Mouse (Mus musculus) liver, embryonic 15.5 days (tissue): ENCODE data around the gene Gm10024. TPM values are rescaled to one million over a fixed set of nuclear protein-coding genes. Genes with fewer than 3 reads are reported as not detected.
"Not testable (repeated sequence)": the region's sequence is repeated elsewhere in the genome, so short reads cannot be mapped to it uniquely, and the experiment has no call there.

ENCODE experiments used
- ATAC-seq: fragments of 200-750 bp; cut with Nextera tagmentation; 2 replicates; pipeline ENCODE4 v1.8.0; 2017; ENCODE audit warnings: moderate number of reproducible peaks, mild to moderate bottlenecking, moderate library complexity; ENCODE audit not compliant: insufficient read depth
- H3K27ac ChIP-seq: fragments of 300-500 bp; sonication (generic); replicated peaks from 2 replicates; pipeline ENCODE4 v1.5.1; 2015; ENCODE audit warnings: mild to moderate bottlenecking, inconsistent platforms
- H3K27me3 ChIP-seq: fragments of 300-500 bp; sonication (generic); 2 replicates; pipeline ENCODE4 v1.6.1; 2015; ENCODE audit warnings: mild to moderate bottlenecking, inconsistent platforms
- H3K36me3 ChIP-seq: fragments of 300-500 bp; sonication (generic); replicated peaks from 2 replicates; pipeline ENCODE4 v1.6.1; 2015; ENCODE audit warnings: moderate library complexity, mild to moderate bottlenecking, inconsistent platforms
- H3K4me1 ChIP-seq: fragments of 300-500 bp; sonication (generic); replicated peaks from 2 replicates; pipeline ENCODE4 v1.6.1; 2015; ENCODE audit warnings: inconsistent platforms
- H3K4me2 ChIP-seq: fragments of 300-500 bp; sonication (generic); 2 replicates; pipeline ENCODE4 v1.6.1; 2015; ENCODE audit warnings: moderate library complexity, mild to moderate bottlenecking, inconsistent platforms
- H3K4me3 ChIP-seq: fragments of 300-500 bp; sonication (generic); replicated peaks from 2 replicates; pipeline ENCODE4 v1.5.1; 2015; ENCODE audit warnings: mild to moderate bottlenecking, inconsistent platforms
- H3K9ac ChIP-seq: fragments of 300-500 bp; sonication (generic); 2 replicates; pipeline ENCODE4 v1.6.1; 2015; ENCODE audit warnings: moderate library complexity, mild to moderate bottlenecking, inconsistent platforms
- H3K9me3 ChIP-seq: fragments of 300-500 bp; sonication (generic); replicated peaks from 2 replicates; pipeline ENCODE4 v1.6.1; 2016; ENCODE audit warnings: inconsistent platforms
- WGBS: fragments of 180-500 bp; shearing (Covaris S2); methylation state at CpG from one replicate; pipeline ENCODE4 v1.1.7; 2015; ENCODE audit warnings: mixed read lengths; ENCODE audit not compliant: insufficient replicate concordance; 5-methylcytosine and 5-hydroxymethylcytosine counted together
- polyA plus RNA-seq: library from polyadenylated mRNA; unstranded; fragments of >200 nt; fragmentation: Nextera tagmentation; extraction: Ambion mirVana; gene quantifications from 2 replicates; pipeline ENCODE4 v1.2.1, GENCODE M21; 2015

Gm10024 gene
- polyA plus RNA-seq, 1 experiment from 2014 or later = not detected

DNA sequence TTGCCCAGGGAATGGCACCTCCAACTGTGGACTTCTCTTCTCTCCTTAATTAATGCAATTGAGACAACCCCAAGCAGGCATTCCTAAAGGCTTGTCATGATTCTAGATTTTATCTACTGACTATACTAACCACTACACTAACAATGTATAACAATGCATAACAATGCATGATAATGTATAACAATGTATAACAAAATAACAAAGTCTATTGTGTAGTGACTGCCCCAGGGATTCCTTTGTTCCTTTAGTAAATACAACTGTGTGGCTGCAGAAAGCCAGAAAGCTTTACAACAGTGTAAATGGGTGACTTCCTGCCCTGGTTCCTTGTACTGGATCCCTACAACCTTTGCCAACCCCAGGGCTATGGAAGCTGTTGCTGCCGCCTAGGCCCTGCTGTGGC, 24.7 kb downstream of the Gm10024 start:
- Histone ChIP-seq H3K27ac (no peak overlapping the region), H3K4me3 (no peak overlapping the region), H3K27me3 (no peaks in the 10 kb centered on the region), H3K36me3 (no peaks in the 10 kb centered on the region), H3K9ac (no peak overlapping the region), H3K4me2 (no peak overlapping the region), H3K9me3 (no peaks in the 10 kb centered on the region), H3K4me1 (no peaks in the 10 kb centered on the region)
- no peak for ATAC-seq
- WGBS = 60% methylated on average over 1 of the region's 1 CpGs

DNA sequence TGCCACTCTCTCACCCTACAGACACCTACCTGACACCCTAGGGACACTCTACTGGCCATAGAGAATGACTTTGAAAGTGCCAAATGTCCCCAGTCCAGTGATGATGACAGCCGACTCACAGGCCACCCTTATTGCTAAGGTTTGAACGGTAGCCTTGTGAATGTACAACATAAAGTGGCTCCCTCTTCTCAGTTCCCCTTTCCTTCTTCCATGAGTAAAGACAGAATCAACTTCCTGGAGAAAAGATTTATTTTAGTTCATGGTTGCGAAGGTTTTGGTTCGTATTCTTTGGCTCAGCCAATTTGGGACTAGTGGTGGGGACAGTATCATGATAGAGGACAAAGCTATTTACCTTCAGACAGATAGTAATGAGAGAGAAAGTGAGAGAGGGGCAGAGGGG, 27.7 kb downstream of the Gm10024 start:
- Histone ChIP-seq H3K27ac (no peak overlapping the region), H3K4me2 (no peak overlapping the region), H3K36me3 (no peaks in the 10 kb centered on the region), H3K9ac (no peak overlapping the region), H3K9me3 (no peaks in the 10 kb centered on the region), H3K4me3 (no peak overlapping the region), H3K27me3 (no peaks in the 10 kb centered on the region), H3K4me1 (no peaks in the 10 kb centered on the region)
- ATAC-seq = no peak
- 53% methylated on average over 4 of the region's 4 CpGs for WGBS

DNA sequence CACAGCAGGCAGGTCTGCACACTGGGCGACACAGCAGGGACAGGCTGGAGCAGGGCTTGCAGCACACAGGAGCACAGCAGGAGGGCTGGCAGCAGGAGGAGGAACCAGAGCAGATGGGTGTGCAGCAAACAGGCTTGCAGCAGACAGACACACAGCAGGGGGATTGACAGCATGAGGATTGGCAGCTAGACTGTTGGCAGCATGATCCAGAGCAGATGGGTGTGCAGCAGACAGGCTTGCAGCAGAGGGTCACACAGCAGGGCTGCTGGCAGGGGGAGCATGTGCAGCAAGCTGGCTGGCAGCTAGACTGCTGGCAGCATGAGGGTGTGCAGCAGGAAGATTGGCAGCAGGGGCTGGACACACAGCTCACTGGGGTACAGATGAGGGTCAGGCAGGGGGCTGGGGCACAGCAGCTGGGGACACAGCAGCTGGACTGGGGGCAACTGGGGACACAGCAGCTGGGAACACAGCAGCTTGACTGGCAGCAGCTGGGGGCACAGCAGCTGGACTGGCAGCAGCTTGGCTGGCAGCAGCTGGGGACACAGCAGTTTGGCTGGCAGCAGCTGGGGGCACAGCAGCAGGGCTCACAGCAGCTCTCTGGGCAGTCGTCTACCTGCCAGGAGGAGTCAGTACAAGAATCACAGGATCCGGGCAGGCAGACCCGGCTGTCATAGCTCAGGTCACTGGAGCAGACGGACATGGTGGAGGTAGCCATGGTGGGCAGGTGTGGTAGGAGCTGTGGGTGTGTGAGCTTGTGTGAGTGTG, 30.8 kb downstream of the Gm10024 start, which contains the start of gene Gm18596:
Gm18596 (minus strand) TSS at position 715 of the 765 bp plus-strand sequence.
- 48% methylated on average over 5 of the region's 5 CpGs for WGBS
- not testable (repeated sequence) for H3K27me3 ChIP-seq, H3K9me3 ChIP-seq, H3K27ac ChIP-seq, H3K9ac ChIP-seq, H3K4me2 ChIP-seq, H3K4me3 ChIP-seq, H3K4me1 ChIP-seq, H3K36me3 ChIP-seq, ATAC-seq

DNA sequence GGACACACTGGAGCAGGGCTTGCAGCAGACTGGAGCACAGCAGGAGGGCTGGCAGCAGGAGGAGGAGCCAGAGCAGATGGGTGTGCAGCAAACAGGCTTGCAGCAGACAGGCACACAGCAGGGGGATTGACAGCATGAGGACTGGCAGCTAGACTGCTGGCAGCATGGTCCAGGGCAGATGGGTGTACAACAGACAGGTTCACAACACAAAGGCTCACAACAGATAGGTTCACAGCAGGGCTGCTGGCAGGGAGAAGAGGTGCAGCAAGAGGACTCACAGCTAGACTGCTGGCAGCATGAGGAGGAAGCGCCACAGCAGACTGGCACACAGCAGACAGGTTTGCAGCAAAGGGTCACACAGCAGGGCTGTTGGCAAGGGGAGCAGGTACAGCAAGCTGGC, 39.4 kb downstream of the Gm10024 start:
- not testable (repeated sequence) for H3K4me1 ChIP-seq, H3K4me3 ChIP-seq, H3K9ac ChIP-seq, H3K27me3 ChIP-seq, H3K9me3 ChIP-seq, H3K27ac ChIP-seq, H3K36me3 ChIP-seq, ATAC-seq, H3K4me2 ChIP-seq
- WGBS = 67% methylated on average over 1 of the region's 1 CpGs

DNA sequence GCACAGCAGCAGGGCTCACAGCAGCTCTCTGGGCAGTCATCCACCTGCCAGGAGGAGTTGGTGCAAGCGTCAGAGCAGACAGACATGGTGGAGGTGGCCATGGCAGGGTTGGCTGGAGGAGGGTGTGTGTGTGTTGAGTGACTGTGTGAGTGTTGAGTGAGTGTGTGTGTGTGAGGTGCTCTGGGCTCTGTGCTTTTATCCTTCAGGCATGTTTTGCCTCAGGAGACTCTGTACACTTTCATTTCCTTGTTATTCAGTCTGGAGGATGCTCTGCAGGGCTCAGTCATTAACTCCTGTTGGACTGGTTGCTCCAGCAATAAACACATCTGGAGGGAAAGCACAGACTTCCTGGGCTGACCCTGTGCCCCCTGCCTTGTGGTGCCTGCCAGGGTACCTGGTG, 40.0 kb downstream of the Gm10024 start, which contains the start of gene Gm9736:
Gm9736 (minus strand) TSS at position 101 of the 400 bp plus-strand sequence.
- not testable (repeated sequence) for H3K36me3 ChIP-seq, H3K27me3 ChIP-seq, H3K4me2 ChIP-seq, ATAC-seq, H3K4me3 ChIP-seq, H3K9ac ChIP-seq, H3K27ac ChIP-seq, H3K4me1 ChIP-seq, H3K9me3 ChIP-seq
- WGBS = 55% methylated on average over 1 of the region's 1 CpGs

DNA sequence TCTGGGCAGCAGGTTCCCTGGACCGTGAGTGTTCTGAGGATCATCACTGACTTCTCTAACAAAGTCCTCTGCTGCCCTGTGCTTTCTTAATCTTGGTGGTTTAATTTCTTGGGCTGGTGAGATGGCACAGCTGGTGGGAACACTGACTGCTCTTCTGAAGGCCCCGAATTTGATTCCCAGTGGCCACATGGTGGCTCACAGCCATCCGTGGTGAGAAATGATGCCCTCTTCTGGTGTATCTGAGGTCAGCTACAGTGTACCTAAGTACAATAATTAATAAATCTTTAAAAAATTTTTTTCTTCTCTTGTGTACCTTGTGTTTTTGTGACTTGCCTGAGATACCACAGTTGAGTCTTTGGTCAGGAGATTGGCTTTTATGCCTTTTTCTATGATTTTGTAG, 41.1 kb downstream of the Gm10024 start:
- not testable (repeated sequence) for H3K27me3 ChIP-seq, H3K4me1 ChIP-seq, H3K9ac ChIP-seq, H3K4me3 ChIP-seq, H3K36me3 ChIP-seq, ATAC-seq, H3K9me3 ChIP-seq, H3K4me2 ChIP-seq, H3K27ac ChIP-seq
- 37% methylated on average over 3 of the region's 3 CpGs for WGBS

DNA sequence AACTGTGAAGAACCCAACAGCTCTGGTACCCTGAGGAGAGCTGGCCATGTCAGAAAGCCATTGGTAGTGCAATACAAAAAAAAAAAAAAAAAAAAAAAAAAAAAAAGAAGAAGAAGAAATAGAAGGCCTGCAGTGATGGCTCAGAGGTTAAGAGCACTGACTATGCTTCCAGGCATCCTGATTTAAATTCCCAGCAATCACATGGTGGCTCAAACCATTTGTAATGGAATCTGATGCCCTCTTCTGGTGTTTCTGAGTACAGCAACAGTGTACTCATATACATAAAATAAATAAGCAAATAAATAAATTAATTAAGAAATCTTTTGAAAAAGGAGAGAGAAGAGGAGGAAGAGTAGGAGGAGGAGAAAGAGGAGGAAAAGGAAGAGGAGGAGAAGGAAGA, 42.2 kb downstream of the Gm10024 start:
- H3K36me3 ChIP-seq = no peaks in the 10 kb centered on the region
- no peak overlapping the region for H3K9ac ChIP-seq
- no peak overlapping the region for H3K27ac ChIP-seq
- no peaks in the 10 kb centered on the region for H3K27me3 ChIP-seq
- H3K4me1 ChIP-seq = no peaks in the 10 kb centered on the region
- H3K9me3 ChIP-seq = no peaks in the 10 kb centered on the region
- H3K4me3 ChIP-seq = no peak overlapping the region
- H3K4me2 ChIP-seq = no peak overlapping the region
- no peak for ATAC-seq

DNA sequence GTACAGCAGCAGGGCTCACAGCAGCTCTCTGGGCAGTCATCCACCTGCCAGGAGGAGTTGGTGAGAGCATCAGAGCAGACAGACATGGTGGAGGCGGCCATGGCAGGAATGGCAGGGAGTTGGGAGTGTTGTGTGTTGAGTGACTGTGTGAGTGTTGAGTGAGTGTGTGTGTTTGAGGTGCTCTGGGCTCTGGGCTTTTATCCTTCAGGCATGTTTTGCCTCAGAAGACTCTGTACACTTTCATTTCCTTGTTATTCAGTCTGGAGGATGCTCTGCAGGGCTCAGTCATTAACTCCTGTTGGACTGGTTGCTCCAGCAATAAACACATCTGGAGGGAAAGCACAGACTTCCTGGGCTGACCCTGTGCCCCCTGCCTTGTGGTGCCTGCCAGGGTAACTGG, 48.3 kb downstream of the Gm10024 start, which contains the start of gene Gm3233:
Gm3233 (minus strand) TSS at position 101 of the 400 bp plus-strand sequence.
- not testable (repeated sequence) for H3K4me1 ChIP-seq, H3K4me2 ChIP-seq, ATAC-seq, H3K27me3 ChIP-seq, H3K27ac ChIP-seq, H3K4me3 ChIP-seq, H3K36me3 ChIP-seq, H3K9me3 ChIP-seq, H3K9ac ChIP-seq
- WGBS = no CpG with 5 or more reads among the region's 1 CpGs

Other genes with a start within 250 kb of the Gm10024 start
- gene Fam207a, start 195.7 kb upstream of the Gm10024 start, polyA plus RNA-seq = 14.9 and 16.0 TPM in 2 replicates
- 17.1 and 18.5 TPM in 2 replicates for gene Itgb2, start 181.2 kb upstream of the Gm10024 start, polyA plus RNA-seq
- 79.6 and 89.2 TPM in 2 replicates for gene Pttg1ip, start 129.7 kb upstream of the Gm10024 start, polyA plus RNA-seq
- gene Sumo3, start 105.4 kb upstream of the Gm10024 start, polyA plus RNA-seq = 91.2 and 93.4 TPM in 2 replicates
- 0.82 TPM in 1 of 2 replicates, not detected in the other for gene Gm49325, start 105.3 kb upstream of the Gm10024 start, polyA plus RNA-seq
- 47.0 and 58.0 TPM in 2 replicates for gene Ube2g2, start 89.2 kb upstream of the Gm10024 start, polyA plus RNA-seq
- gene Tspear, start 24.9 kb upstream of the Gm10024 start, polyA plus RNA-seq = 0.06 TPM in 1 of 2 replicates, not detected in the other
- gene Gm19402, start 20.7 kb upstream of the Gm10024 start, polyA plus RNA-seq = not detected in 2 replicates
- gene Gm9508, start 14.2 kb upstream of the Gm10024 start, polyA plus RNA-seq = not detected in 2 replicates
- gene Gm10272, start 4.8 kb upstream of the Gm10024 start, polyA plus RNA-seq = not detected in 2 replicates
- not detected in 2 replicates for gene Gm10142, start 4.3 kb downstream of the Gm10024 start, polyA plus RNA-seq
- gene Krtap12-1, start 9.1 kb downstream of the Gm10024 start, polyA plus RNA-seq = not detected in 2 replicates
- not detected in 2 replicates for gene Gm10100, start 15.0 kb downstream of the Gm10024 start, polyA plus RNA-seq
- gene Gm18596, start 31.2 kb downstream of the Gm10024 start, polyA plus RNA-seq = not detected in 2 replicates
- gene Gm9736, start 39.9 kb downstream of the Gm10024 start, polyA plus RNA-seq = not detected in 2 replicates
- not detected in 2 replicates for gene Gm3233, start 48.2 kb downstream of the Gm10024 start, polyA plus RNA-seq
- gene Gm3238, start 59.9 kb downstream of the Gm10024 start, polyA plus RNA-seq = not detected in 2 replicates
- gene Gm7138, start 65.5 kb downstream of the Gm10024 start, polyA plus RNA-seq = not detected in 2 replicates
- not detected in 2 replicates for gene Gm3250, start 71.1 kb downstream of the Gm10024 start, polyA plus RNA-seq
- not detected in 2 replicates for gene Gm7137, start 76.7 kb downstream of the Gm10024 start, polyA plus RNA-seq
- not detected in 2 replicates for gene Gm9639, start 83.6 kb downstream of the Gm10024 start, polyA plus RNA-seq
- not detected in 2 replicates for gene Gm19668, start 87.7 kb downstream of the Gm10024 start, polyA plus RNA-seq
- gene Gm9507, start 100.4 kb downstream of the Gm10024 start, polyA plus RNA-seq = not detected in 2 replicates
- gene Gm2696, start 103.2 kb downstream of the Gm10024 start, polyA plus RNA-seq = not detected in 2 replicates
- gene Krtap10-4, start 115.6 kb downstream of the Gm10024 start, polyA plus RNA-seq = not detected in 2 replicates
- not detected in 2 replicates for gene Krtap10-10, start 124.5 kb downstream of the Gm10024 start, polyA plus RNA-seq
- not detected in 2 replicates for gene Gm36176, start 135.3 kb downstream of the Gm10024 start, polyA plus RNA-seq
- gene Gm10318, start 141.4 kb downstream of the Gm10024 start, polyA plus RNA-seq = not detected in 2 replicates
- not detected in 2 replicates for gene Gm3285, start 150.5 kb downstream of the Gm10024 start, polyA plus RNA-seq
- 13.7 and 16.3 TPM in 2 replicates for gene Lrrc3, start 191.1 kb downstream of the Gm10024 start, polyA plus RNA-seq